Mouse (Mus musculus): ENCODE results near the gene Hoxd8.

GRCm38 (mm10) chr2:74687698-74688555, 16.5 kb upstream of the Hoxd8 start:
- TF ChIP-seq CTCF (IDR thresholded peaks at IDR 0.05; ENCODE audit: control insufficient read depth, insufficient read depth, low read length) (no peak), POLR2A (IDR thresholded peaks at IDR 0.05; ENCODE audit: borderline replicate concordance, control insufficient read depth, low read depth, low read length) (no peak)

Data from bone marrow, adult 2 months (tissue).